Mouse (Mus musculus) small intestine, adult 2 months (tissue): Measurements from ENCODE around the gene Gtpbp3.

ENCODE experiments used
- CTCF ChIP-seq: fragments of 200-500 bp; IDR thresholded peaks from 2 replicates; pipeline ENCODE4 v1.5.1; 2012; ENCODE audit warnings: low read depth, mild to moderate bottlenecking, control low read depth, inconsistent platforms, low read length, moderate library complexity, mixed read lengths; ENCODE audit not compliant: insufficient replicate concordance, insufficient read length; ENCODE audit errors: extremely low read depth
- POLR2A ChIP-seq: fragments of 200-500 bp; IDR thresholded peaks from 2 replicates; pipeline ENCODE4 v1.6.1; 2012; ENCODE audit warnings: low read depth, mild to moderate bottlenecking, control low read depth, inconsistent platforms, low read length, moderate library complexity

GRCm38 (mm10) chr8:71467201-71467600, 20.7 kb upstream of the Gtpbp3 start:
- TF ChIP-seq POLR2A (no peak), CTCF (no peak)
